Mouse (Mus musculus): ENCODE measurements at regions not wholly inside any gene's neighbourhood (a gene's known extent, or its start where the extent isn't known, plus 50 kb on each side); places are given as distances from the start of the nearest gene placed in this dataset.
"Not testable (repeated sequence)": the region's sequence is repeated elsewhere in the genome, so short reads cannot be mapped to it uniquely, and the experiment has no call there.

DNA sequence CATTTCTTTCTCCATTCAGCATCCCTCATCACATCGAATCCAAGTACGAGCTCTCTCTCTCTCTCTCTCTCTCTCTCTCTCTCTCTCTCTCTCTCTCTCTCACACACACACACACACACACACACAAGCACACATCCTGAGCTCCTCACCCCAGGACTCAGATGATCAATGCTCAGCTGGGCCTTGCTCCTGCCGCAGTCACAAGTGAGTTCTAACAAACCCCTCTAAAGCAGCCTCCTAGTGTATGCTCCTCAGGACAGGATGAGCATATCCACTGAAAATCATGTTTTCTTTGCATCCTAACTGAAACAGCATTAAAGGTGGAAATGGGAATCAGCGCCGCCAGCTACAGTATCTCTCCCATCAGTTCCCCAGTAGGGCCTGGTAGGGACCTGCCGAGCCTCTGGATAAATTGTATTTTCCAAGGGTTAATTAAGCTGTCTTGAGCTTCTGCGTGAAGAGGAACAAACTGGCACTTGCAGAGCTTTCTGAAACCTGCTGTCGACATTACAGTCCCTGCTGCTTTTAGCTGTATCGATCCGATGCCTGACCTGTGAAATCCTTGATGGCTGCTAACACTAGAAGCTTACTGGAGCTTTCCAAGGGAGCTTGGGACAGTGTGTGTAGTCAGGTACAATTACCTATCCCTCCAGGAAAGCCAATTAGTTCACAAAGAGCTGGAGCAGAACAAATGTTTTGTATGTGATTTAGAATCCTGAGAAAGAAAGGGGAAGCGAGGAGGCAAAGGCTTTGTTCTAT is 131.3 kb upstream of the Vrk2 start:
- ATAC-seq = no peak
- Histone ChIP-seq H3K4me3 (ENCODE audit: low read length) (no peak overlapping the region), H3K27ac (ENCODE audit: low read length) (no peak overlapping the region), H3K36me3 (ENCODE audit: control insufficient read depth, insufficient read depth, low read length) (no peaks in the 10 kb centered on the region), H3K9ac (ENCODE audit: low read depth, low read length) (no peak overlapping the region), H3K27me3 (replicated peaks; ENCODE audit: control insufficient read depth, insufficient read depth, low read length) (no peaks in the 10 kb centered on the region), H3K4me1 (ENCODE audit: control insufficient read depth, insufficient read depth, low read length) (no peaks in the 10 kb centered on the region), H3K9me3 (ENCODE audit: control insufficient read depth, low read length) (no peaks in the 10 kb centered on the region), H3K4me2 (ENCODE audit: low read depth, low read length) (no peak overlapping the region)
- WGBS = 76% methylated on average over 11 of the region's 11 CpGs

GRCm38 (mm10) chr11:26722292-26722691 is 128.5 kb upstream of the Vrk2 start:
- Histone ChIP-seq H3K27ac (ENCODE audit: low read length) (no peak overlapping the region), H3K36me3 (ENCODE audit: control insufficient read depth, insufficient read depth, low read length) (no peaks in the 10 kb centered on the region), H3K4me3 (ENCODE audit: low read length) (no peak overlapping the region), H3K4me2 (ENCODE audit: low read depth, low read length) (no peak overlapping the region), H3K9me3 (ENCODE audit: control insufficient read depth, low read length) (no peaks in the 10 kb centered on the region), H3K27me3 (replicated peaks; ENCODE audit: control insufficient read depth, insufficient read depth, low read length) (no peaks in the 10 kb centered on the region), H3K9ac (ENCODE audit: low read depth, low read length) (no peak overlapping the region), H3K4me1 (ENCODE audit: control insufficient read depth, insufficient read depth, low read length) (no peaks in the 10 kb centered on the region)
- 86% methylated on average over 3 of the region's 3 CpGs for WGBS
- ATAC-seq = no peak

- H3K36me3 ChIP-seq (ENCODE audit: control insufficient read depth, insufficient read depth, low read length) = no peaks in the 10 kb centered on the region
- ATAC-seq = peak; percentile 84
These were observed 127.4 kb upstream of the Vrk2 start for GRCm38 (mm10) chr11:26721173-26721572.

DNA sequence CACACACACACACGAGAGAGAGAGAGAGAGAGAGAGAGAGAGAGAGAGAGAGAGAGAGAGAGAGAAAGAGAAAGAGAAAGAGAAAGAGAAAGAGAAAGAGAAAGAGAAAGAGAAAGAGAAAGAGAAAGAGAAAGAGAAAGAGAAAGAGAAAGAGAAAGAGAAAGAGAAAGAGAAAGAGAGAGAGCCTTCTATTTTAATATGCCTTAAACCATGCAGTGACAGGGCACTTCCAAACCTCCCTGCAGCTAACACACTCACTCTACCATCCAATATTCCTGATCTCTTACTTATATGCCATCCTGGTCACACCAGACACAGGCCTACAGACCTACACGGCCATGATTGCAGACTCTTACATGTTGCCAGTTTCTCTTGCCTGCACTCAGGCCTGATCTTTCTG is 117.4 kb upstream of the Vrk2 start:
- 76% methylated on average over 2 of the region's 2 CpGs for WGBS
- H3K27me3 ChIP-seq (replicated peaks; ENCODE audit: control insufficient read depth, insufficient read depth, low read length); H3K4me3 ChIP-seq (ENCODE audit: low read length); H3K27ac ChIP-seq (ENCODE audit: low read length); H3K36me3 ChIP-seq (ENCODE audit: control insufficient read depth, insufficient read depth, low read length); H3K4me1 ChIP-seq (ENCODE audit: control insufficient read depth, insufficient read depth, low read length); H3K4me2 ChIP-seq (ENCODE audit: low read depth, low read length); H3K9ac ChIP-seq (ENCODE audit: low read depth, low read length); H3K9me3 ChIP-seq (ENCODE audit: control insufficient read depth, low read length); ATAC-seq: not testable (repeated sequence)

More at GRCm38 (mm10) chr11:26721173-26721572, 127.4 kb upstream of the Vrk2 start:
- WGBS = 61% methylated on average over 3 of the region's 3 CpGs
- no peaks in the 10 kb centered on the region for H3K9me3 ChIP-seq (ENCODE audit: control insufficient read depth, low read length)
- no peaks in the 10 kb centered on the region for H3K27me3 ChIP-seq (replicated peaks; ENCODE audit: control insufficient read depth, insufficient read depth, low read length)
- no peak overlapping the region for H3K27ac ChIP-seq (ENCODE audit: low read length)
- no peak overlapping the region for H3K4me3 ChIP-seq (ENCODE audit: low read length)
- no peak overlapping the region for H3K4me2 ChIP-seq (ENCODE audit: low read depth, low read length)
- no peak overlapping the region for H3K9ac ChIP-seq (ENCODE audit: low read depth, low read length)
- no peaks in the 10 kb centered on the region for H3K4me1 ChIP-seq (ENCODE audit: control insufficient read depth, insufficient read depth, low read length)

- Histone ChIP-seq H3K4me1 (ENCODE audit: control insufficient read depth, insufficient read depth, low read length) (no peaks in the 10 kb centered on the region), H3K27ac (ENCODE audit: low read length) (no peak overlapping the region), H3K9ac (ENCODE audit: low read depth, low read length) (no peak overlapping the region), H3K36me3 (ENCODE audit: control insufficient read depth, insufficient read depth, low read length) (no peaks in the 10 kb centered on the region), H3K9me3 (ENCODE audit: control insufficient read depth, low read length) (no peaks in the 10 kb centered on the region), H3K4me2 (ENCODE audit: low read depth, low read length) (no peak overlapping the region), H3K27me3 (replicated peaks; ENCODE audit: control insufficient read depth, insufficient read depth, low read length) (no peaks in the 10 kb centered on the region), H3K4me3 (ENCODE audit: low read length) (no peak overlapping the region)
- ATAC-seq = no peak
- WGBS = 43% methylated on average over 2 of the region's 2 CpGs
These were observed 114.8 kb upstream of the Vrk2 start for GRCm38 (mm10) chr11:26708636-26709035.

- Histone ChIP-seq H3K27ac (ENCODE audit: low read length) (no peak overlapping the region), H3K4me1 (ENCODE audit: control insufficient read depth, insufficient read depth, low read length) (no peaks in the 10 kb centered on the region), H3K27me3 (replicated peaks; ENCODE audit: control insufficient read depth, insufficient read depth, low read length) (no peaks in the 10 kb centered on the region), H3K4me3 (ENCODE audit: low read length) (no peak overlapping the region), H3K36me3 (ENCODE audit: control insufficient read depth, insufficient read depth, low read length) (no peaks in the 10 kb centered on the region), H3K9me3 (ENCODE audit: control insufficient read depth, low read length) (no peaks in the 10 kb centered on the region), H3K4me2 (ENCODE audit: low read depth, low read length) (no peak overlapping the region), H3K9ac (ENCODE audit: low read depth, low read length) (no peak overlapping the region)
- ATAC-seq = peak; percentile 86
These were observed 90.1 kb upstream of the Vrk2 start for GRCm38 (mm10) chr11:26683850-26684249.

DNA sequence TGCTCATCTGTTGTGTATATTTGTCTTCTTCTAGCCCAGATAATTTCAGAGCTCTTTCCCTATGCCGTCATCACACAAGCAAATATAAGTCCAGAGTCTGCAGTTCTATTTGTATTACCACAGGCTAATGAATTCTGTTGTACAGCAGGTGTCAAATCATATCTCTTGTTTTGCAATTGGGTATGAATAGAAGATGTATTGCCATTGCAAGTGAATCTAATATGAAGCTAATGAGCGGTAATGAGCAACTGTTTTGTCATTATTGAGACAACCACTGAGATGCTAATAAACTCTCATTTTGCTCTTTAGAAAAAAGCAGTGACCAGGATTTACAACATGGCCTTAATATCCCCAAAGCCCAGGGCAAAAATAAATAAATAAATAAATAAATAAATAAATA is 73.5 kb upstream of the Vrk2 start:
- Histone ChIP-seq H3K4me1 (ENCODE audit: control insufficient read depth, insufficient read depth, low read length) (no peaks in the 10 kb centered on the region), H3K4me3 (ENCODE audit: low read length) (no peak overlapping the region), H3K36me3 (ENCODE audit: control insufficient read depth, insufficient read depth, low read length) (no peaks in the 10 kb centered on the region), H3K9me3 (ENCODE audit: control insufficient read depth, low read length) (no peaks in the 10 kb centered on the region), H3K27me3 (replicated peaks; ENCODE audit: control insufficient read depth, insufficient read depth, low read length) (no peaks in the 10 kb centered on the region), H3K4me2 (ENCODE audit: low read depth, low read length) (no peak overlapping the region), H3K9ac (ENCODE audit: low read depth, low read length) (no peak overlapping the region), H3K27ac (ENCODE audit: low read length) (no peak overlapping the region)
- ATAC-seq = no peak
- WGBS = 89% methylated on average over 2 of the region's 2 CpGs

DNA sequence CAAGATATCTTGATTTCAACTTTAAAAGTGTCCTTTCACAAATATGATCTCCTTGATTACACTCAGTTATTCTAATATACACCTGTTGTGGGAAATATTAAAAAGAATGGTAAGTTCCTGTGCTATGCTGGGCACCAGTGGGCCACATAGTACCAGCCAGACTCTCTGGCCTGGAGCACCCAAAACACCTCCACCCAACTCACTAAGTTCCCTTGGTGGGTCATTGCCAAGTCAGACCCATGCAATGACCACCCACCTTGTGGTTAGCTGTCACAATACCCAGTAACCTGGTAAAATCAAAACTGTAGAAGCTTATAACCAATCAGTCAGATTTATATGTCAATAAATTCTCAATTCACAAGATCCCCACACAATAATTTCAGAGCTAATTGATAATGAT is 67.1 kb upstream of the Vrk2 start:
- Histone ChIP-seq H3K9me3 (ENCODE audit: control insufficient read depth, low read length) (no peaks in the 10 kb centered on the region), H3K4me1 (ENCODE audit: control insufficient read depth, insufficient read depth, low read length) (no peaks in the 10 kb centered on the region), H3K4me2 (ENCODE audit: low read depth, low read length) (no peak overlapping the region), H3K36me3 (ENCODE audit: control insufficient read depth, insufficient read depth, low read length) (no peaks in the 10 kb centered on the region), H3K27me3 (replicated peaks; ENCODE audit: control insufficient read depth, insufficient read depth, low read length) (no peaks in the 10 kb centered on the region), H3K9ac (ENCODE audit: low read depth, low read length) (no peak overlapping the region), H3K4me3 (ENCODE audit: low read length) (no peak overlapping the region), H3K27ac (ENCODE audit: low read length) (no peak overlapping the region)
- ATAC-seq = no peak

DNA sequence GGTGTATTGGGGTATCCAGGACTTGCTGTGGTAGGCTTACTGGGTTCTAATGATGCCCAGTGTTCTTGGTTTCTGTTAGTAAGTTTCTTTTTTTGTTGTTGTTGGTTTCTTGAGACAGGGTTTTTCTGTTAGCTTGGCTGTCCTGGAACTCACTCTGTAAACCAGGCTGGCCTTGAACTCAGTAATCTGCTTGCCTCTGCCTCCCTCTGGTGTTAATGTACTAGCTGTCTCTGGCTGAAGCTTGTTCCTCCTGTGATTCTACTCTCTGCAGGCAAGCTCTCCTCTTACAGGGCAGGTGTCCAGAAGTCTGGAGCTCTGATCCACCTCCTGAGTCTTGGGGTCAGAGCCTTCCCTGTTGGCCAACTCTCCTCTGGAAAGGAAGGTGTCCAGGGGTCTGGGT is 55.4 kb upstream of the Vrk2 start:
- H3K36me3 ChIP-seq (ENCODE audit: control insufficient read depth, insufficient read depth, low read length); H3K4me3 ChIP-seq (ENCODE audit: low read length); H3K4me1 ChIP-seq (ENCODE audit: control insufficient read depth, insufficient read depth, low read length); H3K27ac ChIP-seq (ENCODE audit: low read length); H3K9ac ChIP-seq (ENCODE audit: low read depth, low read length); H3K9me3 ChIP-seq (ENCODE audit: control insufficient read depth, low read length); ATAC-seq; H3K4me2 ChIP-seq (ENCODE audit: low read depth, low read length); H3K27me3 ChIP-seq (replicated peaks; ENCODE audit: control insufficient read depth, insufficient read depth, low read length): not testable (repeated sequence)

Measured in intestine, embryonic 16.5 days (tissue).